Mouse (Mus musculus): ENCODE data around the gene Znrf2. TPM values are rescaled to one million over a fixed set of nuclear protein-coding genes. Genes with fewer than 3 reads are reported as not detected.

Gene Znrf2
- total and polyA plus RNA-seq, 3 experiments: 16.0 to 26.9 (median 18.3) TPM

GRCm38 (mm10) chr6:54890221-54890620 is 73.5 kb downstream of the Znrf2 start:
- peaks cover 4 to 35% of the 10 kb centered on the region in 2 experiments for H3K36me3 ChIP-seq (replicated peaks in 1 of 2; ENCODE audit: control insufficient read depth in 1 of 2, insufficient read depth in 1 of 2, low read length in 1 of 2)
- H3K4me1 ChIP-seq (ENCODE audit: control insufficient read depth in 1 of 2, insufficient read depth in 2 of 2): peaks cover 6 to 49% of the 10 kb centered on the region in 2 experiments
- TF ChIP-seq ZKSCAN1 (IDR thresholded peaks at IDR 0.05; ENCODE audit: borderline replicate concordance, low read depth, low read length) (no peak), MAZ (IDR thresholded peaks at IDR 0.05; ENCODE audit: low read depth, low read length) (no peak), SMC3 (IDR thresholded peaks at IDR 0.05; ENCODE audit: low read depth, low read length) (no peak), ZMIZ1 (IDR thresholded peaks at IDR 0.05; ENCODE audit: low read depth, low read length) (no peak), KAT2A (IDR thresholded peaks at IDR 0.05; ENCODE audit: insufficient replicate concordance, low read length) (no peak), USF1 (IDR thresholded peaks at IDR 0.05; ENCODE audit: low read depth, low read length) (no peak), TCF12 (IDR thresholded peaks at IDR 0.05; ENCODE audit: low read depth, low read length) (no peak), CHD1 (IDR thresholded peaks at IDR 0.05; ENCODE audit: low read depth, low read length) (no peak), MYC (IDR thresholded peaks at IDR 0.05; ENCODE audit: low read depth, low read length) (no peak), USF2 (conservative IDR thresholded peaks at IDR 0.05; ENCODE audit: low read depth, low read length) (no peak), MEF2A (IDR thresholded peaks at IDR 0.05; ENCODE audit: borderline replicate concordance, low read depth, low read length) (no peak), SIN3A (IDR thresholded peaks at IDR 0.05; ENCODE audit: low read length) (no peak), IRF4 (IDR thresholded peaks at IDR 0.05; ENCODE audit: low read depth, low read length) (no peak), RCOR1 (conservative IDR thresholded peaks at IDR 0.05; ENCODE audit: low read depth, low read length) (no peak)
- no peak overlapping the region for H3K4me2 ChIP-seq (ENCODE audit: insufficient read depth, low read depth, poor library complexity, severe bottlenecking)
- dilution Hi-C loops (cut with MboI; ENCODE audit: extremely low pct_ligation_motif_present, extremely low pct_unique_long_range_greater_than_20kb, low sequenced_read_pairs): no loop called here
- no peak overlapping the region for H3K4me3 ChIP-seq (replicated peaks in 1 of 3; ENCODE audit: low read depth in 2 of 3, low read length in 2 of 3, poor library complexity in 1 of 3)
- no peak for DNase-seq (ENCODE audit: extremely low read depth)
- H3K27me3 ChIP-seq (replicated peaks): no peaks in the 10 kb centered on the region
- in situ Hi-C loops (cut with MboI; ENCODE audit: low pct_ligation_motif_present, low pct_unique_long_range_greater_than_20kb, low sequenced_read_pairs): no loop called here
- H3K79me2 ChIP-seq (replicated peaks; ENCODE audit: control insufficient read depth, extremely low read depth, insufficient read depth, poor library complexity, severe bottlenecking): no peaks in the 10 kb centered on the region
- no peak overlapping the region for H3K27ac ChIP-seq (ENCODE audit: insufficient read depth, low read depth)
- H3K9ac ChIP-seq (ENCODE audit: insufficient read depth, low read depth): no peak overlapping the region
- no peaks in the 10 kb centered on the region for H3K9me3 ChIP-seq (replicated peaks; ENCODE audit: low read length)

- Histone ChIP-seq H3K27me3 (replicated peaks) (no peaks in the 10 kb centered on the region), H3K4me3 (replicated peaks in 1 of 3; ENCODE audit: low read depth in 2 of 3, low read length in 2 of 3, poor library complexity in 1 of 3) (no peak overlapping the region), H3K79me2 (replicated peaks; ENCODE audit: control insufficient read depth, extremely low read depth, insufficient read depth, poor library complexity, severe bottlenecking) (no peaks in the 10 kb centered on the region), H3K36me3 (replicated peaks in 1 of 2; ENCODE audit: control insufficient read depth in 1 of 2, insufficient read depth in 1 of 2, low read length in 1 of 2) (peaks cover 3 to 29% of the 10 kb centered on the region in 2 experiments), H3K9me3 (replicated peaks; ENCODE audit: low read length) (no peaks in the 10 kb centered on the region), H3K27ac (ENCODE audit: insufficient read depth, low read depth) (no peak overlapping the region), H3K4me1 (ENCODE audit: control insufficient read depth in 1 of 2, insufficient read depth in 2 of 2) (peaks cover 6 to 46% of the 10 kb centered on the region in 2 experiments), H3K4me2 (ENCODE audit: insufficient read depth, low read depth, poor library complexity, severe bottlenecking) (no peak overlapping the region), H3K9ac (ENCODE audit: insufficient read depth, low read depth) (no peak overlapping the region)
- no peak for TF ChIP-seq USF1 (IDR thresholded peaks at IDR 0.05; ENCODE audit: low read depth, low read length)
- TF ChIP-seq TBP (conservative IDR thresholded peaks at IDR 0.05; ENCODE audit: low read depth, low read length): no peak
- TF ChIP-seq JUN (IDR thresholded peaks at IDR 0.05; ENCODE audit: insufficient read depth, low read depth, low read length): peak; percentile 4; the same call in 1 of the 2 replicates
- TF ChIP-seq EP300 (IDR thresholded peaks at IDR 0.05; ENCODE audit: low read length): peak; percentile 59
- dilution Hi-C loops (cut with MboI; ENCODE audit: extremely low pct_ligation_motif_present, extremely low pct_unique_long_range_greater_than_20kb, low sequenced_read_pairs) (no loop called here), in situ Hi-C loops (cut with MboI; ENCODE audit: low pct_ligation_motif_present, low pct_unique_long_range_greater_than_20kb, low sequenced_read_pairs) (no loop called here)
- DNase-seq (ENCODE audit: extremely low read depth): peak; percentile 27
These were observed 74.7 kb downstream of the Znrf2 start for GRCm38 (mm10) chr6:54891384-54891783.

Data from CH12.LX (cell line).